Mouse (Mus musculus): ENCODE measurements at regions not wholly inside any gene's neighbourhood (a gene's known extent, or its start where the extent isn't known, plus 50 kb on each side); places are given as distances from the start of the nearest gene placed in this dataset.

- TF ChIP-seq POLR2A (IDR thresholded peaks at IDR 0.05; ENCODE audit: low read depth, low read length) = no peak
- TF ChIP-seq CTCF (conservative IDR thresholded peaks at IDR 0.05; ENCODE audit: insufficient read depth, insufficient read length, low read depth, low read length) = no peak
Measured at GRCm38 (mm10) chr12:65403124-65403523, 177.8 kb downstream of the Wdr20rt start.
